Mouse (Mus musculus) erythroblast, embryonic 14.5 days (primary cell): ENCODE data around the gene Tmem131.

ENCODE experiments used
- GATA1 ChIP-seq: IDR thresholded peaks from 2 replicates; pipeline ENCODE4 v1.6.1; 2012; ENCODE audit warnings: low read length, inconsistent platforms, mixed read lengths
- TAL1 ChIP-seq: IDR thresholded peaks from 3 replicates; pipeline ENCODE4 v1.6.1; 2012; ENCODE audit warnings: low read length, inconsistent platforms, mixed read lengths

DNA sequence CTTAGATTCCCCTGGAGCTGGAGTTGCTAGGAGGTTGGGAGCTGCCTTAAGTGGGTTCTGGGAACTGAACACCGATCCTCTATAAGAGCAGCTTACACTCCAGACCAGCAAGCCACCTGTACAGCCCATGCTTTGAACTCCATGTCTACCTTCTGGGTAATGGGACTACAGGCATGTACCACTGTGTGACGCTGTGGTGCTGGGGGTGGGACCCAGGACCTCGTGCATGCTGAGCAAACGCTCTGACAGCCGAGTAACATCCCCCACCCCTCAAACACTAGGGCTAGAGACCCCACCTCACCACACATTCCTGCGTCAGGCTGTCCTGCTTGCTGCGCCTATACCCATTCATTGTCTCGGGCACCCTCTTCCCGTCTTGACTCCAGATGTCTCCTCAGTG lies 184.9 kb downstream of the Tmem131 start:
- no peak for TF ChIP-seq GATA1
- no peak for TF ChIP-seq TAL1
